Mouse (Mus musculus) olfactory bulb, adult 2 months (tissue): ENCODE results near the gene Chrm2. TPM values are rescaled to one million over a fixed set of nuclear protein-coding genes. Genes with fewer than 3 reads are reported as not detected.

Experiments
- H3K27ac ChIP-seq: fragments of 200-500 bp; 2 replicates; pipeline ENCODE4 v1.5.1; 2012; ENCODE audit warnings: low read depth, low read length; ENCODE audit not compliant: insufficient read depth
- H3K4me1 ChIP-seq: fragments of 200-500 bp; 2 replicates; pipeline ENCODE4 v1.6.1; 2012; ENCODE audit warnings: low read length; ENCODE audit not compliant: control insufficient read depth, insufficient read depth
- H3K4me3 ChIP-seq: fragments of 200-500 bp; 2 replicates; pipeline ENCODE4 v1.5.1; 2012; ENCODE audit warnings: mild to moderate bottlenecking, low read depth, low read length, moderate library complexity; ENCODE audit not compliant: insufficient read depth
- CTCF ChIP-seq: fragments of 200-500 bp; IDR thresholded peaks from 2 replicates; pipeline ENCODE4 v1.5.1; 2012; ENCODE audit warnings: low read depth, mild to moderate bottlenecking, low read length, moderate library complexity; ENCODE audit not compliant: insufficient read depth
- POLR2A ChIP-seq: fragments of 200-500 bp; IDR thresholded peaks from 2 replicates; pipeline ENCODE4 v1.6.1; 2012; ENCODE audit warnings: mild to moderate bottlenecking, low read depth, low read length, moderate library complexity; ENCODE audit not compliant: insufficient read depth
- WGBS: fragments of 180-500 bp; shearing (Covaris S2); methylation state at CpG from one replicate; pipeline ENCODE4 v1.1.7; 2018; 5-methylcytosine and 5-hydroxymethylcytosine counted together
- polyA plus RNA-seq: library from polyadenylated mRNA; stranded (reverse); fragments of >200 nt; gene quantifications from 2 replicates; pipeline ENCODE4 v1.2.4, GENCODE M21; 2012; ENCODE audit warnings: low replicate concordance; ENCODE audit not compliant: missing spikeins, insufficient read depth, insufficient read length

Chrm2 gene
- not detected in 2 replicates for polyA plus RNA-seq

DNA sequence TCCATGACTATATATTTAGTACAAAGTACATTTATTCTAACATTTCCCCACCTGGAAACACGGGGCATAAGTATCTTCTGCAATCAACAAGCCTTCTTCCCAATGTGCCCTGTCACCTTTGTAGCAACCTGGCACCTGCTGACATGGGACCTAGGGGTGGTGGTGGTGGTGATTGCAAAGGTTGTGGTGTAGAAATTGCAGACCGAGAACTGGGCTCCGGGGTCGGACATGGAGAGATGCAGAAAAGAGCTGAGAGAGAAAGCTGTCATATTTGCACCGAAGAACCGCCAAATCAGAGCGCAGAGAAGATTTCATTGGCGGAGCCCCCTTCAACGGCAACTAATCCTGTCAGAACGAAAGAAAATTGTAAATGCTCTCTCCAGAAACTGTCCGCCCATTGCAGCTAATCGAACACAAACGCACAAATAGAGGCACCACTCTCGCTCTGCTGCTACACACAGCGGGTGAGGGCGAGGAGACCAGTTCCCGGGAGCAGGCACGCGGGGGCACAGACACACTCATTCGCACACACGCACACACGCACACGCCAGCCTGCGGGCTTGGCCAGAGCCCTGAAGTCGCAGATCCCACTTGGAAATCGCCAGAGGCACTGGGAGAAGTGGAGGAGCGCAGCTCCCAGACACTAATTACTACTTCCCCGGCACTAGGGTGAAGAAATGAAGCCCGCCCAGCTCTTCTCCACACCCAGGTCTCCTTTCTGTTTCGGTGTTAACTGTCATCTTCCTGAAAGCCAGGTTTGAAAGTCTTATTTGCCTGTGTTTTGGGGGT is at the start of gene Chrm2:
Gene Chrm2, plus strand, starts transcription at position 473 of the 789 bp plus-strand sequence.
- peak within 1 kb of the TSS; percentile 89 for H3K27ac ChIP-seq
- peak within 1 kb of the TSS; percentile 78 for H3K4me3 ChIP-seq
- H3K4me1 ChIP-seq, result peaks cover 13% of the 10 kb centered on the region
- no peak for TF ChIP-seq CTCF
- TF ChIP-seq POLR2A, result peak; percentile 43; the same call in 1 of the 2 replicates
- under 1% methylated on average over 30 of the region's 30 CpGs for WGBS

DNA sequence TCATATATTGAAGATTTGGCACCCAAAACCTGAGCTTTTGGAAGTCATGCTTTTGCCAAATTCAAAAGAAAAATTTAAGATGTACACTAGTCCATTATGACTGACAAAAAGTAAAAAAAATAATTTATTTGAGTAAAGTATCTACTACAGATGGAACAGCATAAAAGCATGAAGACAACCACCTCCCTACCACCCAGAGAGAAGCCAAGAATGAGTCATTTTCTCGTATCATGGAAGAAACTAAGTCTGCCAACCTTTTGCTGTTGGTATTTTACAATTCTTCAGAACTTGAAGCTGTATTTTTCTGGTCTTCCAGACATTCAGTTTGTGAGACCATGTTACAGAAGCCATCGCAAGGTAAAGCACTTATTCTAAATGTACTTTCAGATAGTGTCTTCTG is 13.9 kb upstream of the Chrm2 start:
- Histone ChIP-seq H3K4me1 (0 out of 2 replicates have a peak, but pooled peaks cover 2% of the 10 kb centered on the region), H3K4me3 (no peak overlapping the region), H3K27ac (no peak overlapping the region)
- no peak for TF ChIP-seq CTCF
- no peak for TF ChIP-seq POLR2A
- WGBS, result 80% methylated on average over 2 of the region's 2 CpGs

DNA sequence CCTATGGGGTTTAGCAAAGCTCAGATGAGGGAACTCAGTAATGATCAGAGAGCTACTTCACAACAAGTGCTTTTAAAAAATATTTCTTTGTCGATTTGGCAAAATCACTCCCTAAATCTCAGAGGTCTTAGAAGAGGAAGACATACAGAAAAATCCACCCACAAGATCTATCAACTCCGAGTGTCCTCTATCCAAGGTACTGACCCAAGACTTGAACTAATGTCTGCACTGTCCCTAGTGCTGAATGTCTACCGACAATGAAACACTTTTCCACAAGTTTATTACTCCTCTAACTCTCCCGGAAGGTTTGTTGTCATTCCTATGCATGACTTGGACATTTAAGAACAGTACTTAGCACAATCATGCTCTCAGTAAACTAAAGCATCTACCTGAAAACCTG is 9.9 kb upstream of the Chrm2 start:
- H3K4me3 ChIP-seq, result no peak overlapping the region
- TF ChIP-seq CTCF, result no peak
- 0 out of 2 replicates have a peak, but pooled peaks cover 2% of the 10 kb centered on the region for H3K4me1 ChIP-seq
- H3K27ac ChIP-seq, result no peak overlapping the region
- WGBS, result 80% methylated on average over 4 of the region's 4 CpGs

DNA sequence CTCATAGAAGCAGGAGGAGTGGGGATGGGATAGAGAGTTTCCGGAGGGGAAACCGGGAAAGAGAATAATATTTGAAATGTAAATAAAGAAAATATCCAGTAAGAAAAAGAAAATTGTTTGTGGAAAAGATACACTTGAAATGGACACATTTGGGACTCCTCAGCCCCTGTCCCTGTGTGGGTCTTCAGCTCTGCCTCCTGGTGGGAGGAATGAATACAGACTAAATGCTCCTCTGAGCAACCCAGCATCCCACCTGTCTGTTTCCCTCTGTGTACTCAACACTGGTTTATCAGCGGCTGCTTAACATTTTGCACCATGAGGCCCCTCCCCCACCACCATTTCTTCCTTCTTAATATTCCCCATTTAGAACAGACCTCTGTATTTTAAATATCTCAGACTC is 3.8 kb upstream of the Chrm2 start:
- 0 out of 2 replicates have a peak, but pooled peaks cover 4% of the 10 kb centered on the region for H3K4me1 ChIP-seq
- 39% methylated on average over 3 of the region's 3 CpGs for WGBS
- TF ChIP-seq POLR2A (no peak), CTCF (no peak)
- H3K4me3 ChIP-seq, result no peak overlapping the region
- H3K27ac ChIP-seq, result no peak overlapping the region

DNA sequence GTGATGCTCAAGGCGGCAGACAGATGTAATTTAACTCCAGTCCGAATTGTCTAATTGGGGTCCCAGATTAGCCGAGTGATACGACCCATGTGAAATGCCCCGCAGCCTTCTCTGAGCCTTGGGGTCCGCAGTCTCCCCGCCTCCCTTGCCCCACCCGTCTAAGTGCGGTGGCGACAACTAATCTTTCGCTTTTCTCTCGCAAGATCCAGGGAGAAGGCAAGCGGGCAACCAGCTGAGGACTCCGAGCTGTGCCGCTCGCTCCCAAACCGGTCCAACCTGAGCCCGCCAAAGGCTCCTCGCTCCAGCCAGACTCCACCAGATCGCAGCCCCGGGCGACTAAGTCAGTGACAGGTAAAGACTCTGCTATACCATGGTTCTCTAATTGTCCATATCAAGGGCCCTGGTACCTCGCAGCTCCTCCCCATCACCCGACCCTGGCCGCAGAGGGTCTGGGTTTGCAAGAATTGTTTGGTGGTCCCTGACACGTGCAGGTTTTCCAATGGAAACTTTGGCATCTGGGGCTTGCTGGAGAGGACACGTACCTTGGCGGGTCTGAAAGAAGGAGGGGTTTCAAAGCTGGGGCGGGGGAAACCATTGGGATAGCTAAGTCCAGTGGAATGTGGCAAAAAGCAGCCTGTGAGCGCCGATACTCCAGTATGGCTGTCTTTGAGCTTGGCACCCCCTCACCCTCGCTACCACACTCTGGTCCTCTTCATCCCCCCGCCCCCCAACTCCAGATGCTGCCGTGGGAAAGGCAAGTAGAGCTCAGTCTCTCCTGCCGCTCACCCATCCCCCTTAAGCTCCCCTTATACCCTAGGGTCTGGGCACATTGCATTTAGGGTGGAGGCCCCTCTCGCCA is 746 bp downstream of the Chrm2 start:
- 1% methylated on average over 36 of the region's 36 CpGs for whole genome bisulfite sequencing
- no peak for TF ChIP-seq POLR2A
- TF ChIP-seq CTCF, result no peak
- peaks cover 13% of the 10 kb centered on the region for H3K4me1 ChIP-seq
- H3K4me3 ChIP-seq, result peak overlapping the region; percentile 78
- peak overlapping the region; percentile 89 for H3K27ac ChIP-seq

DNA sequence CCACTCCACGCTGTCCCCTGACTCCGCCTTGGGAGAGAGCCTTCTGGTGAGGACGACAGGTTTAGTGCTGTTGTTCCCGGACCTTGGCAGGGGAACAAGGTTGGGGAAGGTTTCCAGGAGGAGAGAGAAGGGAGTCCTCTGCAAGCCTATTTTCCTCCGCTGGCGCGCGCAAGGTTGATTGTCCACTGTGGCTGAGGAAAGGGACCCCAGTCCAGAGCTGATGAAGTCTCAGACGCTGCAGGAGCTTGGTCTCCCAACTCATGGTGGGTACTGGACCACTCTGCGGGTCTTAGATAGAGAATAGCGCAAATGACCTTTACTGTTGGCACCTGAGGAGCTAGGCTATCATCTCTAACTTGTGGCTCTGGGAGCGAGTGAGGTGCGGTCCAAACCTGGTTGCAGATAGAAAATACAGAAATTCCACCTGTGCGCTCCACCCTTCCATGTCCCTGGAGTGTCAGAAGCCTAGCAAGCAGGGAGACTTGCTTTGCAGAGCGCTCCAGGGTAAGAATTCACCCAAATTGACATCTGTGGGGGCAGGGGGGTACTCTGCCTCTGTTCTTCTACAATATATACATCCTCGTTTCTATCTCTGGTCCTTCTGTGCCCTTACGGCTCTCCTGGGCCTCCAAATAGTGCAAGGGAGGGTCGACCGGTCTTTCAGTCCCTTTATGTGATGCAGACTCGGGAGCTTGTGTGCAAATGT is 1.5 kb downstream of the Chrm2 start:
- Histone ChIP-seq H3K4me3 (peak overlapping the region; percentile 78), H3K27ac (peak overlapping the region; percentile 89), H3K4me1 (peaks cover 13% of the 10 kb centered on the region)
- TF ChIP-seq CTCF (no peak), POLR2A (no peak)
- 22% methylated on average over 20 of the region's 20 CpGs for WGBS

DNA sequence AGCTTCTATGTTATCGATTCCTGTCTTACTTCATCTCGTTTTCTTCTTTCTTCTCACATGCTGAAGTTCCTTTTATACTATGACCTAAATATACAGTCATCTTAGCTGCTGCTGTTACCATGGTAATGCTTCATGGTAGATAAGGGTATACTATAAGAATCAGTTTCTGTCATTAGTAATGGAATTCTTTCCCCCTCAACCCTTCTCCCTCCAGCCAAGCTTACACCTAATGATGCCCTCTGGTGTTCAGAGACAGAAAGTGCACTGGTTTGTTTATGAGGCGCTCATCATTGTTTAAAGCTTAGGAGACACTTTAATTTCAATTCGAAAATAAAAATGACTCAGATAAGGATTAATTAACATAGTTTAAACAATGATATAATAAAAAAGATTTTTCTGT is 5.8 kb downstream of the Chrm2 start:
- Histone ChIP-seq H3K27ac (no peak overlapping the region), H3K4me1 (peaks cover 19% of the 10 kb centered on the region), H3K4me3 (no peak overlapping the region)
- no peak for TF ChIP-seq POLR2A
- TF ChIP-seq CTCF, result no peak
- WGBS, result 44% methylated on average over 4 of the region's 4 CpGs

DNA sequence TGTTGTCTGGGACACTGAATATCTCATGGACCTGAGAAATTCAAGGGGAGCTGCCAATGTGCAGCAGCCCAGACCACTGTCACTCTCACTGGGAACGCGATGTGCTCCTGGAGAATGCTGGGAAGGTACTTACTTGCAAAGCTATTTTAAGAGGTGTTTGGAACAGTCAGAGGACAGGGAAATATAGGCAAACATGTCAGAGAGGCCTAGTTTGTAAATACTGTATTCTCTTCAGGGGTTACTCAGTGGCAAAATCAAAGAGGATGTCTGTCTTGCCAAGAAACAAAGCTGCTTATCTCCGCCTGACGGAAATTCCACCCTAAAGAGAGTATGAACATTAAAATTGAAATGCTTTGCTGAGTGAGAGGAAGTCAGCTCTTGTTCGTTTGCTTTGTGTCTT is 17.3 kb downstream of the Chrm2 start:
- H3K4me1 ChIP-seq, result peaks cover 2% of the 10 kb centered on the region; the same call in 1 of the 2 replicates
- H3K4me3 ChIP-seq, result no peak overlapping the region
- H3K27ac ChIP-seq, result no peak overlapping the region
- 71% methylated on average over 5 of the region's 5 CpGs for WGBS
- TF ChIP-seq CTCF, result no peak
- no peak for TF ChIP-seq POLR2A
